Mouse (Mus musculus) midbrain, embryonic 10.5 days (tissue): ENCODE results near the gene Pih1d3. TPM values are rescaled to one million over a fixed set of nuclear protein-coding genes. Genes with fewer than 3 reads are reported as not detected.

Source experiments
- DNase-seq: peaks from one replicate; pipeline ENCODE4 v3.0.0-alpha.2; 2017; ENCODE audit warnings: low spot score
- H3K27ac ChIP-seq: fragments of 300-500 bp; sonication (generic); replicated peaks from 2 replicates; pipeline ENCODE4 v1.5.1; 2016; ENCODE audit warnings: mild to moderate bottlenecking
- H3K27me3 ChIP-seq: fragments of 300-500 bp; sonication (generic); 2 replicates; pipeline ENCODE4 v1.6.1; 2016; ENCODE audit warnings: low read depth, mild to moderate bottlenecking; ENCODE audit not compliant: poor library complexity, severe bottlenecking
- H3K36me3 ChIP-seq: fragments of 300-500 bp; sonication (generic); 2 replicates; pipeline ENCODE4 v1.6.1; 2016; ENCODE audit warnings: mild to moderate bottlenecking, moderate library complexity
- H3K4me1 ChIP-seq: fragments of 300-500 bp; sonication (generic); 2 replicates; pipeline ENCODE4 v1.6.1; 2016
- H3K4me3 ChIP-seq: fragments of 300-500 bp; sonication (generic); 2 replicates; pipeline ENCODE4 v1.5.1; 2016; ENCODE audit warnings: mild to moderate bottlenecking, moderate library complexity
- H3K9me3 ChIP-seq: fragments of 300-500 bp; sonication (generic); replicated peaks from 2 replicates; pipeline ENCODE4 v1.6.1; 2016; ENCODE audit warnings: mild to moderate bottlenecking
- WGBS: fragments of 180-500 bp; shearing (Covaris S2); methylation state at CpG from one replicate; pipeline ENCODE4 v1.1.7; 2016; 5-methylcytosine and 5-hydroxymethylcytosine counted together
- polyA plus RNA-seq: library from polyadenylated mRNA; unstranded; fragments of >200 nt; fragmentation: Nextera tagmentation; extraction: Ambion mirVana; gene quantifications from 2 replicates; pipeline ENCODE4 v1.2.1, GENCODE M21; 2016

Gene Pih1d3
- polyA plus RNA-seq, 1 experiment from 2014 or later = not detected

GRCm38 (mm10) chr1:31233319-31234036, 10.8 kb downstream of the Pih1d3 start:
- Histone ChIP-seq H3K4me3 (no peak overlapping the region), H3K4me1 (peaks cover 6% of the 10 kb centered on the region; the same call in 1 of the 2 replicates), H3K36me3 (no peaks in the 10 kb centered on the region), H3K27ac (no peak overlapping the region), H3K27me3 (no peaks in the 10 kb centered on the region), H3K9me3 (no peaks in the 10 kb centered on the region)
- DNase-seq = no peak

- no peak overlapping the region for H3K4me3 ChIP-seq
Observed at GRCm38 (mm10) chr1:31260218-31260923, 37.7 kb downstream of the Pih1d3 start.

More at GRCm38 (mm10) chr1:31260218-31260923, 37.7 kb downstream of the Pih1d3 start:
- no peak overlapping the region for H3K27ac ChIP-seq
- H3K36me3 ChIP-seq = no peaks in the 10 kb centered on the region
- no peaks in the 10 kb centered on the region for H3K4me1 ChIP-seq
- WGBS = 88% methylated on average over 10 of the region's 10 CpGs
- H3K9me3 ChIP-seq = no peaks in the 10 kb centered on the region
- DNase-seq = no peak
- no peaks in the 10 kb centered on the region for H3K27me3 ChIP-seq

Other genes starting within 250 kb of the Pih1d3 start
- not detected in 2 replicates for gene AC153137.1, start 244.9 kb upstream of the Pih1d3 start, polyA plus RNA-seq
- not detected in 2 replicates for gene Lgsn, start 46.4 kb upstream of the Pih1d3 start, polyA plus RNA-seq
- gene 4931428L18Rik, start 154 bp upstream of the Pih1d3 start, polyA plus RNA-seq = not detected in 2 replicates